16 mouse cellular contexts compared by ENCODE assay signal in the genomic region with DNA sequence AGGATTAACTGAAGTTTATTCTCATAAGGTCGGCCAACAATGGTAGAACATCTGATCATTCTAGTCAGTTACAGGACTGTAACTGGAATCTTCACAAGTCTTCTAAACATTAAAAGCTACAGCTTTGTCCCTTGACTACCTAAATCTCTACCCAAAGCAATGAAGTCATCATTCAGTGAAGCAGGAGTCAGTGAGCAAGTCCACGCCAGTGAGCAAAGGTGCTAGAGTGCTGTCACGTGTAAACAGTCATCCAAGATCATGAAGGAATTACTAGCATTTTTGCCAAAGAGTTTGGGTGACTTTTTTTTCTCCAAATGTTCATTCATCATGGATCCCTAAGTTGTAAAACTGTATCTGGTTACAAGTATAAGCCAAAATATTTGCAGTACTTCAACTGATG.
"Had no signal": no experiment of that assay in that cellular context is flagged by ENCODE, and none has a peak within 500 bp of the region (broad histone marks: within the 10 kb centered on the region; RNA-seq: fewer than 3 reads in every experiment).

No protein-coding gene starts in this region.

- H3K27me3 ChIP-seq: neural tube, embryonic 13.5 days; neural tube, embryonic 15.5 days; stomach, embryonic 15.5 days had no signal

- H3K4me1 ChIP-seq: neural tube, embryonic 13.5 days; neural tube, embryonic 15.5 days; stomach, embryonic 15.5 days had no signal

- H3K27ac ChIP-seq: neural tube, embryonic 13.5 days; neural tube, embryonic 15.5 days; stomach, embryonic 15.5 days; stomach, postnatal 0 days had no signal

- H3K4me2 ChIP-seq: neural tube, embryonic 13.5 days; neural tube, embryonic 15.5 days; stomach, embryonic 15.5 days had no signal

- H3K9ac ChIP-seq: neural tube, embryonic 13.5 days; neural tube, embryonic 15.5 days; stomach, embryonic 15.5 days had no signal

- H3K9me3 ChIP-seq: neural tube, embryonic 13.5 days; neural tube, embryonic 15.5 days; stomach, embryonic 15.5 days had no signal

- DNase-seq: retina, postnatal 1 day; right cerebral cortex, adult 18-20 months; right cerebral cortex, postnatal 14 days; right cerebral cortex, postnatal 25 days; right cerebral cortex, postnatal 4 days; spleen, adult 18-20 months; thymus, adult 18-20 months; thymus, adult 2 months; thymus, postnatal 14 days; thymus, postnatal 25 days; thymus, postnatal 36 days; thymus, postnatal 4 days had no signal

- H3K4me3 ChIP-seq: neural tube, embryonic 13.5 days; neural tube, embryonic 15.5 days; stomach, embryonic 15.5 days had no signal
